Mouse (Mus musculus) layer of hippocampus, adult 9-11 months (tissue): ENCODE measurements at regions not wholly inside any gene's neighbourhood (a gene's known extent, or its start where the extent isn't known, plus 50 kb on each side); places are given as distances from the start of the nearest gene placed in this dataset.
"Not testable (repeated sequence)": the region's sequence is repeated elsewhere in the genome, so short reads cannot be mapped to it uniquely, and the experiment has no call there.

ENCODE experiments used
- DNase-seq: peaks from one replicate; pipeline ENCODE4 v3.0.0; 2022

DNA sequence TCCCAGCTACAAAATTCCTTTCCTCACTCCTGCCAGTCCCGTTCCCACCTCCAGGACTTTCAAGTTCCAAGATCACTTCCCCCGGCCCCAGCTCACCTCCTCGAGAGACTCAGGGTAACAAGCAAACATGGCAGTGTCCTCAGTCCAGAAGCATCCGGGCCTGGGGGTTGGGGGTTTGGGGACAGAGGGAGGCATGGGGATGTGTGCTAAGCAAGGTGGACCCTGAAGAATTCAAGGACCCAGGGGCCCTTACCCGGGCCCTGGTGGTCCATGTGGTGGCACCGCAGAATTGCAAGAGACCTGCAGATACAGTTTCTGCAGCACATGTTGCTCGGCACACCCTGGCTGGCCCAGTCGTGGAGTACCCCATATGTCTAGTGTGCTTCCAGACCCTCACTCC lies 269.9 kb upstream of the Ube2e3 start:
- DNase-seq = no peak

DNA sequence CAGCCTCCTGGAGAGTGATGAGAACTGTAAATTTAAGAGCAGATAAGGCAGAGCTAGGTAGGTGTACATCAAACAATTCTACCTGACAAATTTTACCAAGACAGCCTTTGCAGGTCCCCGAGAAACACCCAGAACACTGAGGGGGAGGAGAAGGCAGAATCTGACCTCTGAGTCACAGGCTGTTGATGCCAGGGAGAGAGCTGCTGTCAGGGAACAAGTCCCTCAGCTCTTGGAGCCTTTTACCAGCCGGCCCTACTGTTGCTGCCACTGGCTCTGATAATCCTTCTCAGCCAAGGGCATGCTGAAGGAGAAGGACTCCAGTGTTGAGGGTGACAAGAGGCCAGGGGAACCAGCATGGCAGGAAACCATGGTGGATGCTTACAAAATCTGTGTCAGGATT lies 271.7 kb upstream of the Ube2e3 start:
- DNase-seq = no peak

DNA sequence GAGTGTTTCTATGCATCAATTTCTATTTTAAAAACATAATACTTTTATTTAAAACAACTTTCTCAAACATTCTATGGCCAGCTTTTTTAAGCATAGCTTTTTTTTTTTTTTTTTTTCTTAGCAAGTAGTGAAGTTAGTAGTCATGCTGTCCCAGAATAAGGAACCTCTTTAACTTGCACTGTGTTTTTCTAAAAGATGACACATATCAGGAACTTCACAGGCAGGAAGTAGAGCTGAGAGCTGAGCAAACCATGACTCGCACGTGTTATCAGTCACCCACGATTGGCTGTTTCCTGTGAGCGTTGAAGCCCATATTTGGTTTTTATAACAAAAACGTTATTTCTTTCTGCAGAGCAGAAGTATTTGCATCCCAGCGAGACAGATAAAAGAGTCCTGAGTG lies 287.9 kb upstream of the Ube2e3 start:
- DNase-seq = no peak

DNA sequence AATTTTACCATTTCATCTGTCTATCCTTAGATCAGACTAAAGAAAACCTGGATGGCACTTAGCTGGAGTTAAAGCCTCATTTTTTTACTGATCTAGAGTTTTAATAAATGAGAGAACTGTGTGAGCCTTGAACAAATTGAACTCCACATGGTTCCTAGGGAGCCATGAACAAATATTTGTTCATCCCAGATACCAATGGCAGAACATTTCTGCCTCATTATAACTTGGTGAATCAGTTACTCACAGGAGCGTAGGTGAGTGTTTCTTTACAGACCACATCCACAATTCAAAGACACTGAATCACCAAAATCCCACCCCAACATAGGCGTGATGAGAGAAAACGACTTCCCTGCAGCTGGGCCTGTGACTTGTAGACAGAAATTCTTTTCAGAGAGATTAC lies 295.4 kb upstream of the Ube2e3 start:
- DNase-seq = no peak

DNA sequence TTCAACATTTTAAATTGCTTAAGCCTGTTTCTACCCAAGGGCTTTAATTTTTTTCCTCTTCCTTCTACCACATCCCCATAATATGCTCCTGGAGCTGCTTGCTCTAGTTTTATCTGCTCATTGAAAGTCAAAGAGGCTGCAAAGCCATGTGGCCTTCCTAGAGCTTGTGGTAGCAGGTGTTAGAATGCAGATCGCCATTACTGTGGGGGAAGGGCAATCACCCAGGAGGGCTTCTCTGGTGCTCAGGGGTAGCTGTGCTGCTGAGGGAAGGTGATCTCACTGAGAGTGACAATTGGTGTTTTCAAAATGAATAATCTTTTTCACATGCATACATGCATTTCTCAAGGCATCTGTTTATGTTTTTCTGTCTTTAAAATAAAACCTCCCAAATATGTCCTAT lies 309.8 kb upstream of the Ube2e3 start:
- DNase-seq = no peak

DNA sequence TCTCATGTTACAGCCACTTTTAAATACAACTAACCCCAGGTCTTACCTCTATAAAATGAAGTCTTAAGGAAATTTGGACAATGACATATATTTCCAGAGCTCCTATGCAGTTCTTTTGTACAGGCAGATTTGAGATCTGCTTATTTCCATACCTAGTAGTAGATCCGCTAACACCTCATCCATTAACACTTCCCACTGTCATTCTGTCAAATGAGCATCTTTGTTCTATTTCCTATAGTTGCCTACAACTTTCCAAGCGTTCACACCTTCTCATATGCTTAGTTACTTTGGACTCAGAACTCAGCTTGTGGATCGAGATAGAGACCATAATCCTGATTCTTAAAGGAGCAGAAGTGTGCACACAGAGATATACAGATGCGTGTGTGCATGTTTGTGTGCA lies 316.8 kb upstream of the Ube2e3 start:
- no peak for DNase-seq

DNA sequence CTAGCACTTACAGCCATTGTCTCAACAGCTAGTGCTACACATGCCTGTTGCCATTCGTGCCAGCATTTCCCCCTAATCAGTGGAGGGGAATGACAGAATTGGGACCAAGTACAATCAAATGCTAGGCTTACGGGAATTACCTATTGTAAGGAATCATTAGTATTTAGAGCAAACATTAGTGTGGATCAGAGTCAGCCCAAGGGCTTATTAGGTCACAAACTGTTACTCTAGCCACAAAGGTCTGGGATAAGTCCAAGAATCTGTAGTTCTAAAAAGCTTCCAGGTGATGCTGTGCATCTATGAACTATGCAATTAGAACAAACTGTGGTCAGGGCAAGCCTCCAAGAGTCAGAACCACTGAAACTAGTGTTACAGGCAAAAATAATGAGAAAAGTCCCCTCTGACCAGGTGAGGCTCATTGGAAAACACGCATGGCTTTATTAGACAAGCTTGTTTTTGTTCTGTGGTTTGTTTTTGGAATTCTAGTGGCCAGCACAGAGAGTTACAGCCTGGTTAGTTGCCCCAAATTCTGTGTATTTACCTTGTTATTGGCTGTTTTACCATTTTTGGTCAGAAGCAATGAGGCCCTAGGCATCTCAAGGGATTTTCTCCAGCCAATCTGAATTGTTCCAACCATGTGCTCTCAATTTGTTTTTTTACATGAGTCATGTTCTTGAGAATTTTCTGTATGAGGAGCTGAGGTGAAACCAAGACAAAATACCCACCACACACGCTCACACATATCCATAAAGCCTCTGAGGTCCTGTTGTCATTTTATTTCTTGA lies 319.0 kb upstream of the Ube2e3 start:
- no peak for DNase-seq

DNA sequence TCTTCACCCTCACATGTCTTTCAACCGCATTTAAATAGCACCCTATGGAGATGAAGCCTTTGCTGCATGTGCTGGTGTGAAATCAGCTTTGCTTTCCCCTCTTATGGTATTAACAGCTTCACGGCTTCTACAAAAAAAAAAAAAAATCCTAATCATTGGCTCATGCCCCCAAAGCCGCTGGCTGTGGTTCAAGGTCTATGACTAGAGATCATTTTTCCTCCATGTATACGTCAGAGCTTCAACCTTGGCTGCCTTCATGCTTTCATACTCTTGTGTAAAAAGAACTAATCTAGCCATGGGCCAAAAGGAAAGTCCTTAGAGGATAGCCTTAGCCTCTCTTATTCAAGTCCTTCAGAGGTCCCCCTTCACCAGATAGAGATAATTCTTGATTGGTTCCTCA lies 320.6 kb upstream of the Ube2e3 start:
- DNase-seq = no peak

DNA sequence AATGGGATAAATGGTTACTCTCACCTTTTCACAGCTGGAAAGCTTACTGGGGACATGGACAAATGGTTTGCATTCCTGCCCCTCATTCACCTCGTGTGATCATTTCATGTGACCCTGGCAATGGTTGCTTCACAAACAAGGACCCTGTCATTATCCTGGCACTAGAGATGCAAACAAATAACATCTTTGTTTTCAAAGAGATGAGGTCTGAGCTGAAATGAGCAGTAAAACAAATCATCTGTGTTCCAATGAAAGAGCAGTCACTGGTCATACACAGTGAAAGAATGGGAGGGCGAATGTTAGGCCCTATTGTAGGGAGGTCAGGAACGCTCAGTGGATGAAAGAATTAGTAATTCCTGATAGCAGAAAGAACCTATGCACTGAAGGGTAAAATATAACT lies 327.5 kb upstream of the Ube2e3 start:
- peak; percentile 60 for DNase-seq

DNA sequence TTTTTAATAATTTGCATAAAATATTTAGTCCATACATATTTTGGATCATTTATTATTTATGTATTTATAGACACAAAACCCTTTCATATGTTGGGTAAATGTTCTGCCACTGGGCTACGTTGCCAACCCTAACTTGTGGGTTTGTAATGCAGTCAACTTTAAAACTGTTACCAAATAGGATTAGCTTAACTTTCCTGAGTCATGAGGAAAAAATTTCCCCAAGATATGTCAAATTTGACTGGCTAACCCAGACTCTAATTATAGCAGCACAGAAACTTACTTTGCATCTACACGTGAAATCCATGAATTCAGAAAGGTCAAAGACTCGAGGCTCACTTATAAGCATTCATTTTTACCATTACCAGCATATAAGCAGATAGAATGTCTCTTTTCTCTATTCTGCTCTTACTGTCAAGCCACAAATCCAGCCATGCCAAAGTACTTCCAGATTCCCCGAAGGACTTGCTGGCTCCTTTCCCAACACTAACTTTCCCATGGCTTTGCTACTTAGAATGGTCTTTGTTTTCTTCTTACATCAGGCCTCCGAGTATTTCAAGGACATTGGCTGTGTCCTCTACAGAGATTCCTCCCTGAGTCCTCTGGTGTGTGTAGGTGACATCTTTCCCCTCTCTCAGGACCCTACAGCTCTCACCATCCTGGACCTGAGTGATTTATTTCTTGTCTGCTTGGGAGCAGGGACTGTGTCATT lies 328.2 kb upstream of the Ube2e3 start:
- no peak for DNase-seq

DNA sequence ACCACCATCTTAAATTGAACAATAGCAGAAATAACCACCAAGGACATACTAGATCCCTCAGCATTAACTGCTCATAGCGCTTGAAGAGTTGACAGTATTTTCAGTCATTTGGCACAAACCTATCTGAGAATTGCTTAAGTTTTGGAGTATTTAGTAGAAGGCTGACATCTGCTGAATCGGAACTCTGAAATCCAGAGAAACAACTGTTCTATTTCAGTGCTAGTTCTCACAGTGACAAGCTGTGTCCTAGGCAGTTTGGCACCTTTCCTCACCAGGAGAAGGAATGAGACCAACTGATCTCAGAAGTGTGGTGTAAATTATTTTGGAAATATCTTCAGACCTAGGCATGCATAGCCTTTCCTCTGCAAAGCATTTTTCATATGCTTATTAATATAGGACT lies 330.4 kb upstream of the Ube2e3 start:
- peak; percentile 50 for DNase-seq

DNA sequence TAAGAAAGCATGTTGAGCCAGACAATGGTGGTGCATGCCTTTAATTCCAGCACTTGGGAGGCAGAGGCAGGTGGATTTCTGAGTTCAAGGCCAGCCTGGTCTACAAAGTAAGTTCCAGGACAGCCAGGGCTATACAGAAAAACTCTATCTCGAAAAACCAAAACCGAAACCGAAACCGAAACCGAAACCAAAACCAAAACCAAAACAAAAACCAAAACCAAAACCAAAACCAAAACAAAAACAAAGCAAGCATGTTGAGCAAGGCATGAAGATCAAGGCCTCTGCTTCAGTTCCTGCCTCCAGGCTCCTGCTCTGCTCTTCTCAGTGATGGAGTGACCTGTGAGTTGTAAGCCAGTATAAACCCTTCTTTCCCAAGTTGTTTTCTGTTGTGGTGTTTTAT lies 334.0 kb upstream of the Ube2e3 start:
- DNase-seq = not testable (repeated sequence)

DNA sequence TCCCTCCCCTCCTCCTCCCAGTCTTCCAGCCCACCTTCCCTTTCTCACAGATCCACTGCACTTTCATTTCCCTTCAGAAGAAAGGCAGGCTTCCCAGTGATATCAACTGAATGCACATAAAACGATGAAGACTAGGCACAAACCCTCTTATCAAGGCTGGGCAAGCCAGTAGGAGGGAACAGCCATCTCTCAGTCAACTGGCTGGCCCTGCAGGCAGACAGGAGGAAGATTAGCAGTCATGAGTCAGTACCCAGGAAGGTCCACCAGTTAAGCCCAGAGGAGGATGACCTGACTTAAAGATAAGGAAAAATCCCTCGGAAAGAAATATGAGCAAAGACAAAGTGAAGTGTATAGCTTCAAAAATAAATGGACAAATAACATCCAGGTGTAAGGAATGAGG lies 337.4 kb upstream of the Ube2e3 start:
- DNase-seq = no peak

DNA sequence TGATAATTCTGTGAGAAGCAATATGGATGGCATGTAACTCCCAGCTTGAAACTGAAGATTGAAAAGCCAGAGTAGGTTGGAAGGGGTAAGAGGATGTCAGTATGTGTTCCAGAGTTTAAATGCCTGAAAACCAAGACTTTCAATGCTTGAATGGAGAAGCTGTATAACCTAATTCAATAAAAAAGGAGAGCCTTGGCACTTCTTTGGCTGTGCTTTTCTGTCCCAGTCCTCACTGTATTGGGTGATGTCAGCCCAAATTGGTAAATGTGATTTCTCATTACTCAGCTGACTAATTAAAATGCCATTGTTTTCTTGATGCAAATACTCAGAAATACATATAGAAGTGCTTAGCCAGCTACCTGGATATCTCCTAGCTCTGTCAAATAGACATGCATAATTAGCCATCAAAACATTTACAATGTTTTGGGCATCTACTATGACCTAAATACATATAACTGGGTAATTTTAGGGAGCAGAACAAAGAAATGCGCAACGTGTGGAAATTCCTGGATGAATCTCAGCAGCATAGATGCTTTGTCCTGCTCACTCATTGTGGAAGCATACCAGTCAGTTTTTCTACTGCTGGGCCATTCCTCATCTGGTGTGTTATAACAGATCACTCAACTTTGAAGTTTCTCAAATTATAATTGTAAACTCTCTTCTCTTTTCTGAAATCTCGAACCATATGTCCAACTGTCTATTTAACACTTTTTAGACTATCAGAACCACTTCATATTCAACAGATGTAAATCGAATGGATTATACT lies 347.5 kb upstream of the Ube2e3 start:
- DNase-seq = no peak

DNA sequence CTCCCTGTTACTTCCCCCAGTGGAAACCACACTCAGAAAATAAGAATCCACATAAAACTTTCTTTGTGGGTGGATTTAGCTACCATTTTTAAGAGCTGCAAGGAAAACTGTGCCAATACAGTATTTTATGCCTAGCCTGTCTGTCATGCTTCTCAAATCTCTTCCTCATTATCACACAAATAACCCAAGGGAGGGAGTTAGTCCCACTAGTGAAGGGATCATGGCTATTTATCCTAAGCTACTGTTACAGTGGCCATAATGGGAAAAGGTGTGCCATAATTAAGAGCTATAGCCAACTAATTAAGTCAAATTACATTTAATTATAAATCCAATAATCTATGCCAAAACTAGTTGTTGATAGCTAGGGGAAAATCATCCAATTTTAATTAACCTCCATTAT lies 374.8 kb upstream of the Ube2e3 start:
- no peak for DNase-seq

DNA sequence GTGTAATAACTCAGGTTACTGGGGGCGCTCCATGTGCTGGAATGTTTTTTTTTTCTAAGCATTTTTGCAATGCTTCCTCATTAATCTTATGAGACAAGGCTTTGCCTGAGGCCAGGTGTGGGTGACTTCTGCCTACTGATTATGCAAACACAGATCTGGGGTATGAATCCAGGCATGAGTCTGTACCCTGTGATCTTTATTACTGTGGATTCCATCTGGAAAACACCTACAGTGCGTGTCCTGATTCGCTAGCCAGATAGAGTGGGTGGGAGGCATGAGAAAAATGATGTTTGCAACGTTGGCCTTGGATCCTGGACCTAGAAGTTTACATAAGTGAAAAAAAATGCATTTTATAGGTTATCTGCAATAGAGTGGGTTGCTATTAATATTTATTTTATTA lies 387.9 kb upstream of the Ube2e3 start:
- peak; percentile 73 for DNase-seq

DNA sequence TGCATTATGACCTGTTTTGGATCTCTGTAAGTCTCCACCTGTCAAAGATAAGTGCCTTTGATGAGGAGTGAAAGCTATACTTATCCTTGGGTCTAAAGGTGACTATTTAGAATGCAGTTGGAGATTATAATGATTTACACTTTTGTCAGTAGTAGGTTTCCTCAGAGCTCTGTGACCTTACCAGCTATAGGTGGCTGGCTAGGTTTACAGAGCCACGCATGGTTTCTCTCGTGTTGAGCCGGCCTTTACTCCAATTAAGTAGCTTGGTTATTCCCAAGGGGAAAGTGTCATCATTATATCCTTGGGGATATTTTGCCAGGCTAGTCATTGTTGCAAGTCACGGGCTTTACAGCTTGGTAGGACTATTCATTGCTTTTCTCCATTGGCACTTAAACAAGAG lies 408.5 kb upstream of the Ube2e3 start:
- DNase-seq = no peak

DNA sequence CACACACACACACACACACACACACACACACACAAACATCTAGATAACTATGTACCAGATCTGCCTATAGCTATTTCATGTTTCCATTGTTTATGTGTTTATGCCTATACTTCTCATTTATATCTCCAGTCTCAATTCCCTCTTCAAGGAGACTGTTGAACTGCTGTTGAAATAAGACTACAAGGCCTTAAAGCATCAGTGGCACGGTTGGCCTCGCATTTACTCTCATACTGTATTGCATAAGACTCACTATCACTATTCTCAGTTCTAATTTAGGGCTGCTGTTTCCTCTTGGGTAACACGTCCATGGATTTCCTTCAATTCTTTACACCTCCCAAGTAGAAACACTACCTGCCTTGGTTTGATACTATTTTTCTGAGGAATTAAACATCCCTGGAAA lies 414.5 kb upstream of the Ube2e3 start:
- no peak for DNase-seq

DNA sequence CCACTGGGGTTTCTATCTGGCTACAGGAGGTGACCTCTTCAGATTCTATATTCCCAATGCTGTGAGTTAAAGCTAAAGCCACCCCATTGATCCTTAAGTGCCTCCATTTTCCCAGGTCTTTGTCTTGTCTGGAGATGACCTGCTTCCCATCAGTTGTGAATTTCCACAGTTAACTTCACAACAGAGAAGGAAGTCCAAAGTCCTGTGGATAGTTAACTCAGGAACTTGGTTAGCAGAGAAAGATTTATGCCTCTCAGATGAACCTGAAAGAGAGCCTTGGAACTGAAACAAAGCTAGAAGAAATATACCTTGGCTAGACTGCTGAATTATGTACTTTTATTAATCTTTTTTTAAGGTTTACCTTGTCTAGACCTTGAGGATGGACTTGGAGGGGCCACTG lies 431.1 kb upstream of the Ube2e3 start:
- no peak for DNase-seq

DNA sequence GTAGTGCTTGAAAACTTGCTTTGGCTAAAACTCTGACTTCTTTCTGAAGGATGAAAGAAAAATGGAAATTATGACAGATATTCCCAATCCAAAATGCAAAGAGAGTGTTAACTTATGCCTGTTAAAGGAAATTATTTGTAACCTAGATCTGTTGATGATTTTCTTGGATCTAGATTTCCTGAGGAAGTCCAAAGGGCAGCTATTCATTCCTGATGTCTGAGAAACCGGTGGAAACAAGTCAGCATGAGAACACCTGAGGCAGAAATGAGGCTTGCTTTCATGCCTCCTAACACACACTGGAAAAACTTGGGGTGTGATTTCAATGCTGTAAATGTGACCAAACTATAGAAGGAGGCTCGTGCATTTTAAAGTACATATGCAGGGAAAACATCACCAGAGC lies 432.9 kb upstream of the Ube2e3 start:
- DNase-seq = no peak

DNA sequence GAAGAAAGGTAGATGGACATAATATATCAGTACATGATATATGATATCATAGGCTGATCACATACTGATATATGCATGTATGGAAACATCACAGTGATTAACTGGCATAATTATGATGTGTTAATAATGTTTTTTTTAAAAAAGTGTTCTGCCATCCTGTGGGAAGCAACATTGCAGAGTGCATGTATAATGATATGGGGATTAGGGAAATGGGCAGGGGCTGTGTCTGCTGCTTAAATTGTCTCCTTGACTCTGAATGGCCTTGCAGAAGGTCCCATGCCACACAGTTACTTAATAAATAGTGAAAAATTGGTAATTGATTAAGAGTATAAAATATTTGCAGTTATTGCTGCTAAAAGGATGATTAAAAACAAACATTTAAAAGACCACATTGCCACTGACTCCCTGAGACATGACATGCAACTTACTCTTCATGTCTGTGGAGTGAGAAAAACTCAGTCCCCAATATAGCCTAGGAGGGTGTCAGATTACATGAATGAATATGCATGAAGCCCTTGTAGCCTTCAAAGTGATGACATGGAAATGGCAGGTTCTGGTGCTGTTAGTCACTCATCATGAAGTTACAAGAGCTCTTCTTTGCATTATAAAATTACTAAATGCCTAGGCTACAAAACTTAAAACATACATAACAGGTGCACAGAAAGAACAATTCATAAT lies 440.1 kb upstream of the Ube2e3 start:
- no peak for DNase-seq

DNA sequence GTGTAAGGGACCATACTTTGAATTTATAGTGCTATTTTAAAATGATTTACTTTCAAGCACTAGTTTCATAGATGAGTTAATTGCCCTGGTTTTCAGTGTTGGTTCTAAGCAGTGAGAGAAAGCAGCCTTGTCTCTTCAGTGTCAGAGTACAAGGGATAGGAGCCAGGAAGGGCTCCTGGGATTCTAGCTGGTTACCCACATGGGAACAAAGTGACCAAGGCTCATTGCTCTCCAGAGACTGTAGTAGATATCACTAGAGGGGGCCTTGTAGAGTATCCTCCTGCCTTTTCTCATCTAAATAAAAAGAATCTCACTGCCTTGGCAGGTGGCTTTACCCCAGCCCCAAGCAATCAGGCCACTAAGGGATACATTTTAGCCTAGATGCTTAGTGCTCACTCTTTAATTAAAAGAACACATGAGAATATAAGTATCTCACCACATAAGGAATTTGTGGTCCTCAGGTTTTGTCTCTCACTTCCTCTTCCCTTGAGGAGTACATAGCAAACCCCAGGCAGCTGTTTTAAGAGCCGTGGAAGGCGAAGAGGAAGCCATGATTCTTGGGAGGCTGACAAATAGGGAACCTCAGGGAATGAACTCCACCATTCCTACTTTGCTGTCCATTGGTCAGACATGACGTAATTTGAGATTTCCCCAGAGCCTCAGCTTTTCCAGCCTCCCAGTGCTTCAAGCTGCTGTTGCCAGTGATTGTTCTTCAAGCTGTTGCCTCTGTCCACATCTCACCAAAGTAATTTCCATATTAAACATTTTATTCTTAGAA lies 449.2 kb upstream of the Ube2e3 start:
- DNase-seq = no peak
